Mouse (Mus musculus): Measurements from ENCODE around the gene Atp6v0a4. TPM values are rescaled to one million over a fixed set of nuclear protein-coding genes. Genes with fewer than 3 reads are reported as not detected.

Gene Atp6v0a4
- polyA plus RNA-seq, 1 experiment: not detected

GRCm38 (mm10) chr6:38032801-38033566 lies 91.4 kb downstream of the Atp6v0a4 start:
- TF ChIP-seq POLR2A (IDR thresholded peaks at IDR 0.05; ENCODE audit: borderline replicate concordance, control insufficient read depth, low read depth, low read length) (no peak), CTCF (IDR thresholded peaks at IDR 0.05; ENCODE audit: control insufficient read depth, insufficient read depth, low read length) (no peak)
- 61% methylated on average over 5 of the region's 5 CpGs for WGBS
- no peak overlapping the region for H3K4me3 ChIP-seq (replicated peaks; ENCODE audit: control insufficient read depth, low read depth, low read length)
- H3K27ac ChIP-seq (ENCODE audit: control insufficient read depth, insufficient read depth, low read depth, low read length, poor library complexity): no peak overlapping the region
- H3K4me1 ChIP-seq (ENCODE audit: control insufficient read depth, insufficient read depth, low read length): no peaks in the 10 kb centered on the region

GRCm38 (mm10) chr6:38031924-38032540 lies 92.4 kb downstream of the Atp6v0a4 start:
- 44% methylated on average over 7 of the region's 7 CpGs for WGBS
- Histone ChIP-seq H3K4me3 (replicated peaks; ENCODE audit: control insufficient read depth, low read depth, low read length) (no peak overlapping the region), H3K27ac (ENCODE audit: control insufficient read depth, insufficient read depth, low read depth, low read length, poor library complexity) (no peak overlapping the region), H3K4me1 (ENCODE audit: control insufficient read depth, insufficient read depth, low read length) (no peaks in the 10 kb centered on the region)
- TF ChIP-seq POLR2A (IDR thresholded peaks at IDR 0.05; ENCODE audit: borderline replicate concordance, control insufficient read depth, low read depth, low read length): no peak

- Histone ChIP-seq H3K4me3 (replicated peaks; ENCODE audit: control insufficient read depth, low read depth, low read length) (no peak overlapping the region), H3K4me1 (ENCODE audit: control insufficient read depth, insufficient read depth, low read length) (no peaks in the 10 kb centered on the region), H3K27ac (ENCODE audit: control insufficient read depth, insufficient read depth, low read depth, low read length, poor library complexity) (no peak overlapping the region)
- WGBS: 72% methylated on average over 2 of the region's 2 CpGs
- no peak for TF ChIP-seq CTCF (IDR thresholded peaks at IDR 0.05; ENCODE audit: control insufficient read depth, insufficient read depth, low read length)
- TF ChIP-seq POLR2A (IDR thresholded peaks at IDR 0.05; ENCODE audit: borderline replicate concordance, control insufficient read depth, low read depth, low read length): no peak
These were observed 96.2 kb downstream of the Atp6v0a4 start for GRCm38 (mm10) chr6:38028205-38028604.

GRCm38 (mm10) chr6:38027771-38028170 lies 96.6 kb downstream of the Atp6v0a4 start:
- H3K27ac ChIP-seq (ENCODE audit: control insufficient read depth, insufficient read depth, low read depth, low read length, poor library complexity): no peak overlapping the region
- no peak overlapping the region for H3K4me3 ChIP-seq (replicated peaks; ENCODE audit: control insufficient read depth, low read depth, low read length)
- TF ChIP-seq CTCF (IDR thresholded peaks at IDR 0.05; ENCODE audit: control insufficient read depth, insufficient read depth, low read length) (no peak), POLR2A (IDR thresholded peaks at IDR 0.05; ENCODE audit: borderline replicate concordance, control insufficient read depth, low read depth, low read length) (no peak)
- no peaks in the 10 kb centered on the region; the same call in 1 of the 2 replicates for H3K4me1 ChIP-seq (ENCODE audit: control insufficient read depth, insufficient read depth, low read length)
- WGBS: 37% methylated on average over 1 of the region's 1 CpGs

- WGBS: 66% methylated on average over 7 of the region's 7 CpGs
- TF ChIP-seq POLR2A (IDR thresholded peaks at IDR 0.05; ENCODE audit: borderline replicate concordance, control insufficient read depth, low read depth, low read length) (no peak), CTCF (IDR thresholded peaks at IDR 0.05; ENCODE audit: control insufficient read depth, insufficient read depth, low read length) (no peak)
- Histone ChIP-seq H3K4me3 (replicated peaks; ENCODE audit: control insufficient read depth, low read depth, low read length) (no peak overlapping the region), H3K4me1 (ENCODE audit: control insufficient read depth, insufficient read depth, low read length) (no peaks in the 10 kb centered on the region; the same call in 1 of the 2 replicates), H3K27ac (ENCODE audit: control insufficient read depth, insufficient read depth, low read depth, low read length, poor library complexity) (no peak overlapping the region)
These were observed 101.1 kb downstream of the Atp6v0a4 start for GRCm38 (mm10) chr6:38023284-38023683.

GRCm38 (mm10) chr6:38021406-38021805 lies 103.0 kb downstream of the Atp6v0a4 start:
- Histone ChIP-seq H3K4me1 (ENCODE audit: control insufficient read depth, insufficient read depth, low read length) (no peaks in the 10 kb centered on the region; the same call in 1 of the 2 replicates), H3K4me3 (replicated peaks; ENCODE audit: control insufficient read depth, low read depth, low read length) (no peak overlapping the region), H3K27ac (ENCODE audit: control insufficient read depth, insufficient read depth, low read depth, low read length, poor library complexity) (no peak overlapping the region)
- TF ChIP-seq CTCF (IDR thresholded peaks at IDR 0.05; ENCODE audit: control insufficient read depth, insufficient read depth, low read length) (no peak), POLR2A (IDR thresholded peaks at IDR 0.05; ENCODE audit: borderline replicate concordance, control insufficient read depth, low read depth, low read length) (no peak)
- WGBS: 75% methylated on average over 7 of the region's 7 CpGs

- WGBS: 81% methylated on average over 2 of the region's 2 CpGs
- H3K4me1 ChIP-seq (ENCODE audit: control insufficient read depth, insufficient read depth, low read length): no peaks in the 10 kb centered on the region
- no peak overlapping the region for H3K4me3 ChIP-seq (replicated peaks; ENCODE audit: control insufficient read depth, low read depth, low read length)
- H3K27ac ChIP-seq (ENCODE audit: control insufficient read depth, insufficient read depth, low read depth, low read length, poor library complexity): no peak overlapping the region
- no peak for TF ChIP-seq CTCF (IDR thresholded peaks at IDR 0.05; ENCODE audit: control insufficient read depth, insufficient read depth, low read length)
- TF ChIP-seq POLR2A (IDR thresholded peaks at IDR 0.05; ENCODE audit: borderline replicate concordance, control insufficient read depth, low read depth, low read length): no peak
These were observed 111.6 kb downstream of the Atp6v0a4 start for GRCm38 (mm10) chr6:38012829-38013228.

DNA sequence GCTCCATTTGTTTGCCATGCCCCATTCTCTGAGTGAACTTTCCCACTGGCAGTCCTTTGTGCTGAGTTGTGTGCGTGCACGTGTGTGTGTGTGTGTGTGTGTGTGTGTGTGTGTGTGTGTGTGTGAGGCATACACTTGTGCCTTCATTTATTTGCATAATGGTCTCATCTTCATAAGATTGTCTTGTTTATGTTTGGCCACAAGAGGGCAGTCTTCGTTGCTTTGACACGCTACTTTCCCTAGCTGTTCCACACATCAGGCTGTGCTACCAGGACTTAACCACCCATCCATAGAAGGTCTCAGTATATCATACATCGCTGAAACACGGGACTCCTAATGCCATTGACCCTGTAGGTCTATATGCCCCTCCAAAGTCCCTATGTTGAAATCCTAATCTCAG lies 116.9 kb downstream of the Atp6v0a4 start:
- TF ChIP-seq CTCF (IDR thresholded peaks at IDR 0.05; ENCODE audit: control insufficient read depth, insufficient read depth, low read length) (peak; percentile 59), POLR2A (IDR thresholded peaks at IDR 0.05; ENCODE audit: borderline replicate concordance, control insufficient read depth, low read depth, low read length) (no peak)
- Histone ChIP-seq H3K27ac (ENCODE audit: control insufficient read depth, insufficient read depth, low read depth, low read length, poor library complexity) (no peak overlapping the region), H3K4me3 (replicated peaks; ENCODE audit: control insufficient read depth, low read depth, low read length) (no peak overlapping the region), H3K4me1 (ENCODE audit: control insufficient read depth, insufficient read depth, low read length) (no peaks in the 10 kb centered on the region)
- 10% methylated on average over 6 of the region's 6 CpGs for WGBS

Other genes with a start within 250 kb of the Atp6v0a4 start
- not detected in 2 replicates for gene Svopl, start 77.6 kb downstream of the Atp6v0a4 start, polyA plus RNA-seq (2011; ENCODE audit: insufficient read depth, insufficient read length, low replicate concordance, missing spikeins)
- not detected in 2 replicates for gene Tmem213, start 15.3 kb downstream of the Atp6v0a4 start, polyA plus RNA-seq (2011; ENCODE audit: insufficient read depth, insufficient read length, low replicate concordance, missing spikeins)
- 0.55 and 1.6 TPM in 2 replicates for gene D630045J12Rik, start 129.4 kb upstream of the Atp6v0a4 start, polyA plus RNA-seq (2011; ENCODE audit: insufficient read depth, insufficient read length, low replicate concordance, missing spikeins)
- 0.93 and 2.2 TPM in 2 replicates for gene Zc3hav1l, start 174.7 kb upstream of the Atp6v0a4 start, polyA plus RNA-seq (2011; ENCODE audit: insufficient read depth, insufficient read length, low replicate concordance, missing spikeins)
- 45.5 and 46.8 TPM in 2 replicates for gene Zc3hav1, start 230.0 kb upstream of the Atp6v0a4 start, polyA plus RNA-seq (2011; ENCODE audit: insufficient read depth, insufficient read length, low replicate concordance, missing spikeins)